Mouse (Mus musculus): ENCODE measurements around the gene Ddr2. TPM values are rescaled to one million over a fixed set of nuclear protein-coding genes. Genes with fewer than 3 reads are reported as not detected.
A peak's percentile ranks its signal among the peaks of the same experiment; 100 is the strongest.

Gene Ddr2
- polyA plus RNA-seq, 1 experiment from 2014 or later: 1.4 TPM

DNA sequence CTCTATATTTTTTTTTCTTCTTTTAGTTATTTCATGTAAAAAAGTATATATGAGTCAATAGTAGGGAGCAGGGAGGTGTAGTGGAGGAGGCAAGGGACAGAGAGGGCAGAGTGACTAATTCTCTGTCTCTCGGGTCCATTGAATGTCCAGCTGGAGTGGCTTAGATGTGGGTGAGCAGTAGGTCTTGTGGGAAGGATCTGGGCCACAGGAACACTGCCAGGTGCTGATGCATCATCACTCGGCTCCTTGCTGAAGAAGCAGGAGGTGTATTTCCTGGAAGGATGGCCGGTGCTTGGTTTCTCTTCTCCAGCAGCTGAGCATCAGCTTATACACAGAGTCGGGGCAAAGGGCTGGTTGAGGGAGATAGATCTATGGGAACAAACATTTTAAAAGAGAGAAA, 132.9 kb downstream of the Ddr2 start:
- Histone ChIP-seq H3K4me2 (ENCODE audit: low read depth, low read length) (no peak overlapping the region), H3K27ac (ENCODE audit: low read depth) (no peak overlapping the region), H3K27me3 (ENCODE audit: insufficient read depth, low read length) (no peaks in the 10 kb centered on the region), H3K4me3 (ENCODE audit: low read depth, low read length) (no peak overlapping the region), H3K36me3 (replicated peaks; ENCODE audit: insufficient read depth, low read length) (no peaks in the 10 kb centered on the region), H3K9me3 (ENCODE audit: low read length) (no peaks in the 10 kb centered on the region), H3K9ac (replicated peaks) (no peak overlapping the region), H3K4me1 (ENCODE audit: insufficient read depth) (no peaks in the 10 kb centered on the region)
- 83% methylated on average over 4 of the region's 4 CpGs for WGBS (ENCODE audit: insufficient replicate concordance)
- TF ChIP-seq CTCF (IDR thresholded peaks at IDR 0.05; ENCODE audit: low read depth) (no peak), EP300 (IDR thresholded peaks at IDR 0.05; ENCODE audit: low read depth) (no peak)
- DNase-seq (no peak), ATAC-seq (no peak)

DNA sequence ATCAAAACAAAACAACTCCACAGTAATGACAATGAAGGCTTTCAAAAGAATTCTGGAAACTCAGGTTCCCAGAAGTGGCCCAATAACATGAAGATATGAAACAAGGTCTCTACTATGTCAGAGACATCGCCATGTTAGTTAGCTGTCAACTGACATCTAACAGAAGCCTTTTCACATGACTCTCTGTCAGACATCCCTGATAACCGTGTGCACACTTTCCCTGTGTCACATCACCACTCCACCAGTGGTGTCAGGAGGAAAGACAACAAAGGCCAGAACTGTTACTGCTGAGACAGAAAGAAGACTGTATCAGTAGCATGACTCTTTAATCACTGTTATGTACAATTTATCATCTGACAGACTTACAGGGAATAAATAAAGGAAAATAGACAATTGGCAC, 138.6 kb downstream of the Ddr2 start:
- WGBS (ENCODE audit: insufficient replicate concordance): 62% methylated on average over 2 of the region's 2 CpGs
- DNase-seq (no peak), ATAC-seq (no peak)
- no peaks in the 10 kb centered on the region for H3K27me3 ChIP-seq (ENCODE audit: insufficient read depth, low read length)
- H3K4me2 ChIP-seq (ENCODE audit: low read depth, low read length): no peak overlapping the region
- no peaks in the 10 kb centered on the region for H3K9me3 ChIP-seq (ENCODE audit: low read length)
- no peaks in the 10 kb centered on the region for H3K36me3 ChIP-seq (replicated peaks; ENCODE audit: insufficient read depth, low read length)
- no peak overlapping the region for H3K4me3 ChIP-seq (ENCODE audit: low read depth, low read length)
- no peak for TF ChIP-seq CTCF (IDR thresholded peaks at IDR 0.05; ENCODE audit: low read depth)
- TF ChIP-seq EP300 (IDR thresholded peaks at IDR 0.05; ENCODE audit: low read depth): no peak
- no peak overlapping the region for H3K9ac ChIP-seq (replicated peaks)
- peaks cover 16% of the 10 kb centered on the region for H3K4me1 ChIP-seq (ENCODE audit: insufficient read depth)
- H3K27ac ChIP-seq (ENCODE audit: low read depth): no peak overlapping the region

DNA sequence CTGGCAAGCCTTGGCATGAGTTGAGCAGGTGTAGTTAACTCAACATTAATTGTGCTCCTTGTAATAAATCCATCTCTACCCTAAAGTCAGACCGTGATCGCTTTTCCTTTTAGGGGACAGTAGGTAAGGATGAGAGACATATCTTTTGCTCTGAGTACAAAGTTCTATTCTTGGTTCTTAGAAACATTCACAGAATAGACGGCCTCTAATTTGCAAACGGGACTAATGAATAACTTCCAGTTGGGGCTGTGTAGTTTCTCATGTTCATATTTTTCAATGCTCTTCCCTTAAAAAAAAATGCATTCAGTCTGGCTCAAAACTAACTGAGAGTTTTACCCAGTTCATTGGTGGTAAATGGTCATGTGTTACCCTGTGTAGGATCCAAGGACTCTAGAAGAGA, 139.6 kb downstream of the Ddr2 start:
- Histone ChIP-seq H3K27me3 (ENCODE audit: insufficient read depth, low read length) (no peaks in the 10 kb centered on the region), H3K4me1 (ENCODE audit: insufficient read depth) (peaks cover 16% of the 10 kb centered on the region), H3K4me3 (ENCODE audit: low read depth, low read length) (no peak overlapping the region), H3K36me3 (replicated peaks; ENCODE audit: insufficient read depth, low read length) (no peaks in the 10 kb centered on the region), H3K4me2 (ENCODE audit: low read depth, low read length) (no peak overlapping the region), H3K9ac (replicated peaks) (no peak overlapping the region), H3K27ac (ENCODE audit: low read depth) (no peak overlapping the region), H3K9me3 (ENCODE audit: low read length) (no peaks in the 10 kb centered on the region)
- TF ChIP-seq CTCF (IDR thresholded peaks at IDR 0.05; ENCODE audit: low read depth) (no peak), EP300 (IDR thresholded peaks at IDR 0.05; ENCODE audit: low read depth) (no peak)
- no peak for DNase-seq
- no peak for ATAC-seq
- WGBS (ENCODE audit: insufficient replicate concordance): 85% methylated on average over 4 of the region's 4 CpGs

DNA sequence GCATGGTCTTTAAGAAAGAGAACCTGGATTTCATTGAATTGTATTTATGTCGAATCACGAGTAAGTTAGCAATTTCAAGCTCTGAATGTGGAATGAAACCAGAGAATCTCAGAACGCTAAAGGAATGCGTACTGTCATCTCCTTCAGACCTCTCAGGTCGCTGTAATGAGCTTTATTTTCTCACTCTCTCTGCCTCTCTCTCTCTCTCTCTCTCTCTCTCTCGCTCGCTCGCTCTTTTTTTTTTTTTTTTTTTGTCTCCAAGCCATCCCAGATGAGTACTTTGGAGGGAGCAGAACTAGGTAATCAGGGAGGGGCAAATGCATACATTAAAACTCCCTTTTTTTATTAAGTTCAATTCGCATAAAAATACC, 141.1 kb downstream of the Ddr2 start:
- Histone ChIP-seq H3K4me2 (ENCODE audit: low read depth, low read length) (peak overlapping the region; percentile 92), H3K36me3 (replicated peaks; ENCODE audit: insufficient read depth, low read length) (peaks cover 5% of the 10 kb centered on the region), H3K4me1 (ENCODE audit: insufficient read depth) (peaks cover 16% of the 10 kb centered on the region), H3K9me3 (ENCODE audit: low read length) (no peaks in the 10 kb centered on the region), H3K27me3 (ENCODE audit: insufficient read depth, low read length) (no peaks in the 10 kb centered on the region), H3K4me3 (ENCODE audit: low read depth, low read length) (peak overlapping the region; percentile 68), H3K9ac (replicated peaks) (peak overlapping the region; percentile 59), H3K27ac (ENCODE audit: low read depth) (peak overlapping the region; percentile 61)
- WGBS (ENCODE audit: insufficient replicate concordance): 1% methylated on average over 9 of the region's 9 CpGs
- no peak for TF ChIP-seq EP300 (IDR thresholded peaks at IDR 0.05; ENCODE audit: low read depth)
- peak; percentile 14 for ATAC-seq
- no peak for DNase-seq

DNA sequence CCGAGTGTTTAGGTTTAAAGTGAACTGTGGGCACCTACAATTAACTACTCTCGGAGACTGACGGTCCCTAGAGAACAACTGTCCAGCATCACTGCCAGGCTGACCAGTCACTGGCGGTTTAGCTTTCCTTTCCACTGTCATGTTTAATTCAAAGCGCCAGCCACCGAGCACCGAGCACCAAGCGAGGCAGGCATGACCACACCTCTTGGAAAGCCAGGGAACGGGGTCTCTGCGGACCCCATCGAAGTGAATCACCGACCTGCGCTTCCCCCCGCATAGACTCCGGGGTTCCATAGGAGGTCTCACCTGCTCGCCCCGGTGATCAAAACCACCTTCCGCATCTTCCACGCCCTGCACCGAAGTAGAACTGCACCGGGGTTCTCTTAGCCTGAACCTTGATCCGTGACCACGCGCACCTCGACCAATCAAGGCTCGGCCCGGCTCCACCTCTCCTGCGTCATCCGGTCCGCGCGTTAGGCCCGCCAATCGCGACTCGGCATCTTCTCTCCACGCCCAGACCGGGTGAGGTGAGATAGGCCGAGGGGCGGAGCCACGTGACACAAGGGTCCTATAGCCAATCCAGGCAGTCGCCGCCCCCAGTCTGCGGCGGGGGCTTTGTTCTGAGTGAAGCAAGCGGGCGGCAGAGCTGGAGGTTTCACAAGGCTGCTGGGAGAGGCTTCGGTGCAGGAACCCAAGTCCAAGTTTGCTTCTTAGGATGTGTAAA, 141.6 kb downstream of the Ddr2 start, which contains the start of gene Hsd17b7:
Gene Hsd17b7, minus strand, starts transcription at position 450 of the 724 bp plus-strand sequence.
- H3K27me3 ChIP-seq (ENCODE audit: insufficient read depth, low read length): no peaks in the 10 kb centered on the region
- H3K4me2 ChIP-seq (ENCODE audit: low read depth, low read length): peak within 1 kb of the TSS; percentile 92
- TF ChIP-seq CTCF (IDR thresholded peaks at IDR 0.05; ENCODE audit: low read depth) (no peak), EP300 (IDR thresholded peaks at IDR 0.05; ENCODE audit: low read depth) (peak; percentile 76; the same call in 1 of the 2 replicates)
- peak within 1 kb of the TSS; percentile 63 for H3K9ac ChIP-seq (replicated peaks)
- peak within 1 kb of the TSS; percentile 68 for H3K4me3 ChIP-seq (ENCODE audit: low read depth, low read length)
- peak; percentile 99 for DNase-seq
- under 1% methylated on average over 48 of the region's 48 CpGs for WGBS (ENCODE audit: insufficient replicate concordance)
- peaks cover 16% of the 10 kb centered on the region for H3K4me1 ChIP-seq (ENCODE audit: insufficient read depth)
- H3K9me3 ChIP-seq (ENCODE audit: low read length): no peaks in the 10 kb centered on the region
- H3K36me3 ChIP-seq (replicated peaks; ENCODE audit: insufficient read depth, low read length): peaks cover 8% of the 10 kb centered on the region
- peak within 1 kb of the TSS; percentile 93 for H3K27ac ChIP-seq (ENCODE audit: low read depth)
- peak; percentile 100 for ATAC-seq

DNA sequence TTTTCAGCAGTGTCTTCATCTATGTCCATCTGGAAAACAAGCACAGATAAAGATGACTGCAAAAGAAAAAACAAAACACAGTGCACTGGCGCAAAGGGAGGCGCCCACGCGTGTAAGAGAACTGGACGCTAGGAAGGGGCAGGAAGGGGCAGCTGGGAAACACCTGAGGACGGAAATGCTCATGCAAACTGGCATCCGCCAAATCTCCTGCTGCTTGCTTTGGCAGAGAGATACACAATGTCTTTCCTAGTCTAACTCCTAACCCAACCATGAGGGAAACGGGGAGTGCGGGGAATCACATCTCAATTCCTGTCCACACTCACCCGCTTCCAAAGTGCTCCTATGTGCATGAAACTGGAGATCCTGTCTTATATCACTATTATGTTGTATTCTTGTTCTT, 157.5 kb downstream of the Ddr2 start:
- no peak overlapping the region for H3K9ac ChIP-seq (replicated peaks)
- DNase-seq: no peak
- H3K27me3 ChIP-seq (ENCODE audit: insufficient read depth, low read length): no peaks in the 10 kb centered on the region
- H3K36me3 ChIP-seq (replicated peaks; ENCODE audit: insufficient read depth, low read length): peaks cover 31% of the 10 kb centered on the region
- ATAC-seq: no peak
- TF ChIP-seq EP300 (IDR thresholded peaks at IDR 0.05; ENCODE audit: low read depth): no peak
- TF ChIP-seq CTCF (IDR thresholded peaks at IDR 0.05; ENCODE audit: low read depth): no peak
- H3K4me3 ChIP-seq (ENCODE audit: low read depth, low read length): no peak overlapping the region
- H3K27ac ChIP-seq (ENCODE audit: low read depth): no peak overlapping the region
- 92% methylated on average over 10 of the region's 10 CpGs for WGBS (ENCODE audit: insufficient replicate concordance)
- no peaks in the 10 kb centered on the region for H3K4me1 ChIP-seq (ENCODE audit: insufficient read depth)
- H3K9me3 ChIP-seq (ENCODE audit: low read length): no peaks in the 10 kb centered on the region
- no peak overlapping the region for H3K4me2 ChIP-seq (ENCODE audit: low read depth, low read length)

Measured in liver, postnatal 0 days (tissue).